Mouse (Mus musculus) liver, embryonic 14.5 days (tissue): ENCODE measurements around the gene Faap20.

ENCODE experiments used
- CTCF ChIP-seq: IDR thresholded peaks from 2 replicates; pipeline ENCODE4 v1.5.1; 2016; ENCODE audit warnings: antibody characterized with exemption, low read depth, control low read depth
- EP300 ChIP-seq: IDR thresholded peaks from 2 replicates; pipeline ENCODE4 v1.6.1; 2016; ENCODE audit warnings: antibody characterized with exemption, low read depth

- TF ChIP-seq CTCF = no peak
- no peak for TF ChIP-seq EP300
Observed at GRCm38 (mm10) chr4:155284521-155285379, 35.1 kb downstream of the Faap20 start.
